Mouse (Mus musculus) heart, adult 8-10 months (tissue): Measurements from ENCODE around the gene Il3ra. TPM values are rescaled to one million over a fixed set of nuclear protein-coding genes. Genes with fewer than 3 reads are reported as not detected.

ENCODE experiments used
- DNase-seq: peaks from one replicate; pipeline ENCODE4 v3.0.0; 2022; ENCODE audit warnings: low spot score
- total RNA-seq, 4 experiments: library from RNA; stranded (reverse); gene quantifications; 2 replicates each; pipeline ENCODE4 v1.2.4; 2022

The Il3ra gene
- total RNA-seq: 1 to 10 TPM; 2.2 to 7.2 (median 3.5) TPM

GRCm38 (mm10) chr14:14345948-14346812 is at the start of gene Il3ra:
Gene Il3ra (plus strand): TSS chr14:14346275.
- DNase-seq: peak; percentile 65

DNA sequence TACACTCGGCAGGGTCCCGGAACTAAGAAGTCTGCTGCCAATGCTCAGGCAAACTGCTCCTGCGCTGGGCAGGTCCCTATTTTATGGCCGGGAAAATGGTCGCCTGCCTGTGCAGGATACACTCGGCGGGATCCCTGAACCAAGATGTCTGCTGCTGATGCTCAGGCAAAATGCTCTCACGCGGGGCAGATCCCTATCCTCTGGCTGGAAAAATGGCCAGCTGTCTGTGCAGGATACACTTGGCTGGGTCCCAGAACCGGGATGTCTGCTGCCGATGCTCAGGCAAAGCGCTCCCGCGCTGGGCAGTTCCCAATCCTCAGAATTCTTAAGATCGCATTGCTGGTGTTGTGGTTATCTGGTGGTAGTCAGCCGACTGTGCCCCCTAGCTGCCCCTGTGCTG is 37.1 kb upstream of the Il3ra start:
- no peak for DNase-seq

- DNase-seq: no peak
These were observed 36.7 kb upstream of the Il3ra start for GRCm38 (mm10) chr14:14309416-14309815.

GRCm38 (mm10) chr14:14322528-14322927 is 23.5 kb upstream of the Il3ra start, which contains the start of gene Olfr31:
Gene Olfr31 (plus strand): TSS chr14:14322828.
- no peak for DNase-seq

DNA sequence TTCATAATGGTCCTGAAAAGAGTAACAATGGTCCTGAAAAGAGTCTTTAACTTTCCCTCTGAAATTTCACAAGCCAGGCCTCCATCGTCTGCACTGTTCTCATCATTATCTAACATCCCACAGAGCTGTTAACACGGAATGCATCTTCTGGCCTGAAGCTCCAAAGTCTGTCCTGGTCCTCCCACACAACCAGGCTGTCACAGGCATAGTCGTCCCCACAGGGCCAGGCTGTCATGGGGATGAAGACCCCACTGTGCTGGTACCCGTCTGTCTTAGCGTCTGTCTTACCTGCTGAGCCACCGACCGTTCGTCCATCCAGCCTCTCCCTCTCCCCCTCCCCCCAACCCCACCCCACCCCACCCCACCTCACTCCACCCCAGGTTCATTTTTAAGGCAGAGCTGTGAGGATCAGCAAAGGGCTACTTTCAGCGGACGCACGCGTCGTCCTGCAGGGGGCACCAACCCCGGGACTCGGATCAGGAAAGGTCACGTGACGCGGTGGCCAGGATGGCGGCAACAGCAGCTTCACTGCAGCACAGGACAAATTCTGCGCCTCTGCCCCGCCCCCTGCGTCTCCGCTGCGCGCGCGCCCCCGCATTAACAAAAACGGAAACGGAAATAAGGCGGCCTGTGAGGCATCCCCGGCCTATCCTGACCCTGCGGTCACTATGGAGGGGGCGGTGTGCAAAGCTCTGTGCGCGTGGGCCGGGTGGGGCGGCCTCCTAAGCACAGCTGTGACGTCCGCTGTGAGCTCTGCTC is 783 bp upstream of the Il3ra start:
- peak; percentile 92 for DNase-seq

- no peak for DNase-seq
These were observed 682 bp downstream of the Il3ra start for GRCm38 (mm10) chr14:14346813-14347100.

DNA sequence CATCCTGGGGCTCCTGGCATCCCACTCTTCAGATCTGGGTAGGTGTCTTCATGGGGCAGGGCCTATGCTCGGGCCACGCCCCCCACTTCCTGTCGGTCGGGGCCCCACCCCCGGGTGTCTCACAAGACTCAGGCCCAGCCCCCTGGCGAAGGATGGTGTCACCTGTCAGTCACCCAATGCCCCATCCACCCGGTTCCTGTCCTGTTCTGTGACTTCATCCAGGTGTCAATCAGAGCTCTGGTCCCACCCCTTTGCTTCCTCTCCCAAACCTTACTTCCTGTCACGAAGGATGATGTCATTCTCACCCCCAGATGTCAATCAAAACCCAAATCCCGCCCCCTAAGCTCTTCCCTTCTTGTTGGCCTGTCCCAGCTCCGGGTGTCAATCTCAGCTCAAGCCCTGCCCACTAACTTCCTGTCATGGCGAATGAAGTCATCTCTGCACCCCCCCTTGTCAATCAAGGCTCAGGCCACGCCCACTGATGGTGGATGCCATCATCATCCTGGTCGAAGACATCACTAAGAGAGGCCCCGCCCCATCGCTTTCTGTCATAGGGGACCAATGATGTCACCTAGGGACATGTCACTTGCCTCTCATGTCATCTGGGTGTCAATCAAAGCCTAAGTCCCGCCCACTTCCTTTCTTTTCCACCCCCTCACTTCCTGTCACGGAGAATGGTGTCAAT is 1.2 kb downstream of the Il3ra start:
- DNase-seq: no peak

DNA sequence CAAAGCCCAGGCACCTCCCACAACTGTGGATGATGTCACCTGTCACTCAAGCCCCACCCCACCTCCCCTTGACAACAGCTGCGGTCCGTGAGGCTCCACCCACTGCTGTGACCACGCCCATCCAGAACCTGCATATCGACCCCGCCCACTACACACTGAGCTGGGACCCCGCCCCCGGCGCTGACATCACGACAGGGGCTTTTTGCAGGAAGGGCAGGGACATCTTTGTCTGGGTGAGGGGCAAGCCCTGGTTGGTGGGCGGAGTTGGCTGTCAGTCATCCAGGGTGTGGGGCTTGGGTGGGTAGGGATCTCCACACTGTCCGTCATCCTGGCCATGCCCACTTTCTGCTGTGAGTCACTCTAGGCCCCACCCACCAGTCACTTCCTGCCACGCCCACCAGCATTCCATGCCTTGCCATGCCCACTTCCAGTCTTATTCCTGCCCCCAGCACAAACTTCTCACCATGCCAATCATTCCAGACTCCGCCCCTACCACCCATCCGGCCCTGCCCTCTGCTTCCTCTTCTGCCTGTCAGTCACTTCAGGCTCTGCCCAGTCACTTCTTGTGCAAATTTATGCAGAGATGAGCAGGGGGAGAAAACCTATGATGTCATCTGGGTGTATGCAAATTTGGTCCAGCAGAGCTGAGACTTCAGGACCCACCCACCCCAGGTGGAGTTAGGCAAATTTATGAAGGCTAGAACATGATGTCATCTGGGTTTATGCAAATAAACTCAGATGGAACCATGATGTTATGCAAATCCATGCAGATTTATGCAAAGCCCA is 2.0 kb downstream of the Il3ra start:
- DNase-seq: no peak

DNA sequence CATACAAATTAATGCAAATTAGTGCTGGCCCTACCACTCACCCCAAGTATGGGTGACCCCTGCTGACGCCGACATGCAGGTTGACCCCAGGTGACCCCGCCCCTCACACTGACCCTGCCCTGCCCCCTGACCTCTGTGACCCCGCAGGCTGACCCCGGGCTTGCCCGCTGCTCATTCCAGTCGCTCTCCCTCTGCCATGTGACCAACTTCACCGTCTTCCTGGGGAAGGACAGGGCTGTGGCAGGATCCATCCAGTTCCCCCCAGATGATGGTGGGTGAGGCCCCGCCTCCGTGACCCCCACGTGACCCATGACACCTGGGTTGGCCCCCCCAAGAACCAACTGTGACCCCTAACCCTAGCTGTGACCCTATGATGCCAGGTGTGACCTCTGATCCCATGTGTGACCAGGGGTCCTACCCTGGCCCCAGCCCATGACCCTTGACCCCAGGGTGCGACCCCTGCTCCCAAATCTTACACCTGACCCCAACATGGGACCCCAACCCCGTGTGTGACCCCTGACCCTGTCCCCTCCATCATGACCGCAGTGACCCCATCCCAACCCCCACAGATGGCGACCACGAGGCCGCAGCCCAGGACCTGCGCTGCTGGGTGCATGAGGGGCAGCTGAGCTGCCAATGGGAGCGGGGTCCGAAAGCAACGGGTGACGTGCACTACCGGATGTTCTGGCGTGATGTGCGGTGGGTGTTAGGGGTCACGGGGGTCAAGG is 2.8 kb downstream of the Il3ra start:
- no peak for DNase-seq

GRCm38 (mm10) chr14:14349485-14350262 is 3.6 kb downstream of the Il3ra start:
- DNase-seq: no peak

GRCm38 (mm10) chr14:14350263-14351147 is 4.4 kb downstream of the Il3ra start:
- DNase-seq: no peak

- no peak for DNase-seq
These were observed 5.0 kb downstream of the Il3ra start for GRCm38 (mm10) chr14:14351148-14351455.

DNA sequence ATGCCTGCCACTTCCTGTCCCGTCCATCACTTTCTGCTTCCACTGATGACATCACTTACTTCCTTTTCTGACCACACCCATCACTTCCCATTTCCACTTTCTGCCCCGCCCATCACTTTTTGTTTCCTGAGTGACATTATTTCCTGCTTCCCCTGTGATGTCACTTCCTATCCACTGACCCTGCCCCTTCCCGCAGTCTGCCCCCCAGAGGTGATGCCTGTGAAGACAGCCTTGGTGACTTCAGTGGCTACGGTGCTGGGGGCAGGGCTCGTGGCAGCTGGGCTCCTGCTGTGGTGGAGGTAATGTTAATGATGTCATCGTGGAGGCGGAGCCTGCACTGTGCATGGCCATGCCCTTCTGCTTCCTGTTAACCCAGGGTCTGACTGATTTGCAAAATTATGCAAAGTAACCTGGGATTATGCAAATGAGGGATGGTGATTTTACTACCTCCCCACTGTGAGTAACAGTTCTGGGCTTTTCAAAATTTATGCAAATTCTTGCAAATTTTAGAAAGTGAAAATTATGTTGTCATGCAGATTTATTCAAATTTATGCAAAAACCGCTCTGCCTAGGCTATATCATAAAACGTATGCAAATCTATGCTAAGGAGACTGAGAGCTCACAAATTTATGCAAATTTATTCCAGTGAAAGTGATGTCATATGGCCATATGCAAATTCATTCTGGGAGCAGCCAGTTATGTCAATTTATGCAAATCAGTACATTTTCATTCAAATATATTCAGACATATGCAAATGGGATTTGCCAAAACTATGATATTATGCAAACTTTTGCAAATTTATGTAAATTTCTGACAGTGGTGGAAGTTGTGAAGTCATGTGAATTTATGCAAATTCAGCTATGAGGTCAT is 5.9 kb downstream of the Il3ra start:
- DNase-seq: no peak

DNA sequence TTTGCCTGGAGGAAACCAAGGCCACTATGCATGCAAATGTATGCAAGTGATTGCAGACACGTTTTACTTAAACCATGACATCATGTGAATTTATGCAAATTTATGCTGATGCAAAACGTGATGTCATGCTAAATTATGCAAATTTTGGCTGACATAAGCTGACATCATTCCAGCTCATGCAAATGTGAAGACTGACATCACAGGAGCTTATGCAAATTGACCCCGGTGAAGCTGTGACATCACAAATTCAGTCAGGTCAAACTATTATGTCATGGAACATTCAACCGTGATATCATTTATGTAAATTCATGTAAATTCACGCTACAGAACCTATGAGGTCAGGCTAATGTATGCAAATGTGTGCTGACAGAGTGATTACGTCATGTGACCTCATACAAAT is 6.5 kb downstream of the Il3ra start:
- no peak for DNase-seq

- no peak for DNase-seq
These were observed 7.1 kb downstream of the Il3ra start for GRCm38 (mm10) chr14:14353081-14353732.

- no peak for DNase-seq
These were observed 7.8 kb downstream of the Il3ra start for GRCm38 (mm10) chr14:14353740-14354510.
